Mouse (Mus musculus): ENCODE measurements around the gene Prickle1.

GRCm38 (mm10) chr15:93615031-93615430 is 19.3 kb upstream of the Prickle1 start:
- no peak for TF ChIP-seq CTCF (IDR thresholded peaks at IDR 0.05; ENCODE audit: insufficient read depth, low read length)
- no peak for TF ChIP-seq POLR2A (IDR thresholded peaks at IDR 0.05; ENCODE audit: borderline replicate concordance, extremely low read depth, low read depth, low read length)

Data from lung, adult 2 months (tissue).